Mouse (Mus musculus) urinary bladder, adult 2 months (tissue): ENCODE data around the gene Olfr743. TPM values are rescaled to one million over a fixed set of nuclear protein-coding genes. Genes with fewer than 3 reads are reported as not detected.
"Not testable (repeated sequence)": the region's sequence is repeated elsewhere in the genome, so short reads cannot be mapped to it uniquely, and the experiment has no call there.

Experiments used
- DNase-seq: peaks from one replicate; pipeline ENCODE4 v3.0.0; 2022; ENCODE audit warnings: low spot score
- polyA plus RNA-seq: library from polyadenylated mRNA; depleted of rRNA; stranded (reverse); fragments of >200 nt; gene quantifications from 2 replicates; pipeline ENCODE4 v1.2.3, GENCODE M21; 2012; rRNA removed

Olfr743 gene
- not detected in 2 replicates for polyA plus RNA-seq

DNA sequence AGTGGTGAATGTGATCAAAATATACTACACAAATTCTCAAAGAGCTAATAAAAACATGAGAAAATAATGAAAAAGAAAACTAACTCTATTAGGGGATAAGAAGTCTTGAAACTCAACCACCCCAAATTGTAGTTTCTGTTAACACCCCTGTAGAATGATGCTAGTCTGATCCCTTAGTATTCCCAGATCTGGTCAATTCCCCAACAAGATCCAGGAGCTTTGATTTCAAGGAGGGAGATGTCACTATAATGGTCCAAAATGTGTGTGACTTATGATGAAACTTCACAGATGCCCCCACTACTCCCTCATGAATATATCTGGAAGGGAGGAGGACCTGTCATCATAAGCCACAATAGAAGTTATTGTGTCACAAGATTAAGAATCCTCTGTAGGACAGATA is at the start of gene Olfr743:
Gene Olfr743, plus strand, starts transcription at position 301 of the 400 bp plus-strand sequence.
- no peak for DNase-seq

DNA sequence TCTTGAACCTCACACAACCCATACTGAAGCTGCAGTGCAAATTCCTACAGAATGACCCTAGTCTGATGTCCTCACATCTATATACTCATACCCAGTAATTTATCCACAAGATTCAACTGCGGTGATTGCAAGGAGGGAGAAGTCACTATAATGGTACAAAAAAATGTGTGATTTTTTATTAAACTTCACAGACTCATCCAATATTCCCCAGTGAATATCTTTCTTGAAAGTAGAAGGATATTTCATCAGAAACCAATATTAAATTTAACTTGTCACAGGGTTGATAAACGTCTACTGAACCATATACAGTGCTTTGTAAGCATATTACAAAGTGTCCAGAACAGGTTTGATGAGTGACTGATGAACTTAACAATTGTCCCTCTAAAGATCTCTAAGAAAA is 49.2 kb upstream of the Olfr743 start, which contains the start of gene Olfr741:
Gene Olfr741, plus strand, starts transcription at position 301 of the 400 bp plus-strand sequence.
- no peak for DNase-seq

DNA sequence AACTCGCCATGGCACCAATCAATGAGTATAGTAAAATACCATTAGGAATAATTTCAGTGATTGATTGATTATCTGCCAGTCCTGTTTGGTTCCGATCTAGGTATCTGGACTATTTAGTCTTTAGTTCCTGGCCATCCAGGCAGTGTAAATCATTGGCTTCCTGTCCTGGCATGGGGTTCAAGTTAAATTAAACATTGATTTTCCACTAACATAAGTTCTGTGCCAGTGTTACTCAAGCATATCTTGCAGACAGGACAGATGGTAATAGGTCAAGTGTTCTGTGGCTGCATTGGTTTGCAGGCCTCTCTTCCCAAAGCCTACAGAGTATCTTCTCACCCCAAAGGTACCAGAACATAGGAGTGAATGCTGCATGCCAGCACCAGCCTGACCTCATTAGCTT is 43.2 kb upstream of the Olfr743 start:
- DNase-seq = no peak

DNA sequence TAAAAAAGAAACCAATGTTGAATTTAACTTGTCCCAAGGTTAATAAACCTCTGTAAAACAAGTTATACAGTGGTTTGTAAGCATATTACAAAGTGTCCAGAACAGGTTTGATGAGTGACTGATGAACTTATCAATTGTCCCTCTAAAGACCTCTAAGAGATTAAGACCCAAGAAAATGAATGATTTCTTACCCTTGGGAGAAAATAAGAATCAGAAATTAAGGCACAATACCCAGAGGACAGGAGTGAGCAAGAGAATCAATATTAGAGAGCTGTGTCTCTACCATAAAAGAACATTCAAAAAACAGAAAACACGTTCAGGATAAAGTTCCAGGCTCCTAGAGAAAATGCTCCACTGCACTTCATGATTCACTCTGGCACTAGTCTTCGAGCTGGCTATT is 18.3 kb upstream of the Olfr743 start, which contains the start of gene Olfr742:
Gene Olfr742, plus strand, starts transcription at position 301 of the 400 bp plus-strand sequence.
- DNase-seq = no peak

DNA sequence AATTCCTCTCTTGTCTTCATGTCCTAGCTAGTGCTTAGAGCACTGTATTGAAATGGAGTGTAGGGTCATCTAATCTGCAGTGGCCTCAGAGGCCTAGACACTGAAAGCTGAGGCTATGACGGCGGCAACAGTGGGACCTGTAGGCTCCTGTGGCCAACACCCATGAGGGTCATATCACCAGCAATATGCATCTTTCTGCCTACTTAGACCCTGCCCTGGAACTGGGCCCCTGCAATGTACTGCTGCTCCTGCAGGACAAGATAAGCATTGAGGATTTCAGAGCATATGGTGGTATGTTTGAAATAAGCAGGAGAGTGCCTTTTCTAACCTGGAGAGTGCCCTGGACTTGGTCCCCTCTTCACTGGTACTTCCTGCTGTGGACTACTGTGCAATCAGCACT is 31.1 kb downstream of the Olfr743 start:
- no peak for DNase-seq

DNA sequence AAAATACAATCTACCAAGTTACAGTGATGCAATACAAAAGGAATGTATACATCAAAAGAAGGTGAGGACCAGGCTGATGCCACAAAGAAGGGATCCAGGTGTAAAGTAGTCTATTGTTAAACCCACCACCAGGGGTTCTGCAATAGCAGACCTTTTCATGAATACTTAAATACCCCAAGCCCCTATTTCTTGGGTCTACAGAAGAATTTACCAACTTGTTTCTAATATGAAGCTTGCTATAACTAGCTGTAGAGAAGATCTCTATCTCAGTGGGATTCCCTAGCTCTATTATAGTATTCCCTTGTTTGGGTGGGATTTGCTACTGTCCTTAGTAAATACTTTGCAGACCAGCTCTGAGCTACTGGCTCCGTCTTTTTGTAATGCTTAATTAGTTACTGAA is 51.4 kb downstream of the Olfr743 start:
- DNase-seq = not testable (repeated sequence)

Other genes with a start within 250 kb of the Olfr743 start
- not detected in 2 replicates for gene Olfr732, start 237.6 kb upstream of the Olfr743 start, polyA plus RNA-seq
- not detected in 2 replicates for gene Olfr733, start 220.3 kb upstream of the Olfr743 start, polyA plus RNA-seq
- gene Olfr734, start 195.1 kb upstream of the Olfr743 start, polyA plus RNA-seq = not detected in 2 replicates
- gene Olfr735, start 173.0 kb upstream of the Olfr743 start, polyA plus RNA-seq = 0.07 TPM in 1 of 2 replicates, not detected in the other
- 1.1 and 1.4 TPM in 2 replicates for gene Tlr11, start 163.9 kb upstream of the Olfr743 start, polyA plus RNA-seq
- not detected in 2 replicates for gene Olfr736, start 140.7 kb upstream of the Olfr743 start, polyA plus RNA-seq
- not detected in 2 replicates for gene Olfr738, start 114.3 kb upstream of the Olfr743 start, polyA plus RNA-seq
- not detected in 2 replicates for gene Olfr739, start 103.2 kb upstream of the Olfr743 start, polyA plus RNA-seq
- gene Olfr740, start 76.3 kb upstream of the Olfr743 start, polyA plus RNA-seq = not detected in 2 replicates
- gene Olfr741, start 49.1 kb upstream of the Olfr743 start, polyA plus RNA-seq = not detected in 2 replicates
- not detected in 2 replicates for gene Olfr742, start 18.2 kb upstream of the Olfr743 start, polyA plus RNA-seq
- gene Olfr744, start 93.0 kb downstream of the Olfr743 start, polyA plus RNA-seq = not detected in 2 replicates
- not detected in 2 replicates for gene Olfr745, start 117.5 kb downstream of the Olfr743 start, polyA plus RNA-seq
- gene Olfr746, start 125.2 kb downstream of the Olfr743 start, polyA plus RNA-seq = not detected in 2 replicates
- gene Olfr747, start 171.4 kb downstream of the Olfr743 start, polyA plus RNA-seq = not detected in 2 replicates
- not detected in 2 replicates for gene Olfr748, start 185.5 kb downstream of the Olfr743 start, polyA plus RNA-seq
- gene Olfr749, start 223.3 kb downstream of the Olfr743 start, polyA plus RNA-seq = not detected in 2 replicates